Mouse (Mus musculus): Measurements from ENCODE around the gene Tacc3.

DNA sequence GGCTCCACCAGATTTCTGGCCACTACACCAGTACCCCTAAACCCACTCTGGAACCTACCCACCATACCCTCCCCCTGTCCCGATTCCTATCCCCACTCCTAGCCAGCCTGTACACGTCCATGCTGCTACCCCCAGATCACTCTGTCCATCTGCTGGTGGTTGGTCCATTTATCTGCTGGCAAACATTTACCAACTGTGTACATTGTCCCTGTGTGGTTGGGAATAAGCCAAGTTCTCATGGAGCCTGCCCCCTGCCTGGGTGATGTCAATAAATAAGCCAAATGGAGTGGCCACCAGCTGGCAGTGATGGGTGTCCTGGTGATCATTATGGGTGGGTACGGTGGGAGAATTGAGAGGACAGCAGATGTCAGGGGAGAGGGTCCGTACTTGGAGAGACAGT is 29.2 kb downstream of the Tacc3 start:
- no peak for TF ChIP-seq CTCF (IDR thresholded peaks at IDR 0.05; ENCODE audit: control insufficient read depth, insufficient read depth, low read length)
- TF ChIP-seq POLR2A (IDR thresholded peaks at IDR 0.05; ENCODE audit: borderline replicate concordance, control insufficient read depth, low read depth, low read length), result no peak
